Comparison of ENCODE assay signal across 8 mouse cellular contexts in genomic region chr17:86754806-86755571, GRCm38 (mm10). TPM values are rescaled to one million over a fixed set of nuclear protein-coding genes. Genes with fewer than 3 reads are reported as not detected.
DNase-seq lines count a peak whose midpoint lies in the region; ATAC-seq and TF ChIP-seq lines count a peak whose summit lies in the region.

No protein-coding gene starts in this region.

- TF ChIP-seq CTCF in spleen, adult 2 months (IDR thresholded peaks at IDR 0.05; ENCODE audit: extremely low read depth, insufficient read depth, insufficient read length, insufficient replicate concordance) = no peak
- TF ChIP-seq CTCF in midbrain, postnatal 0 days (IDR thresholded peaks at IDR 0.05) = no peak

- peak overlapping the region; percentile 94 for H3K4me2 ChIP-seq in limb, embryonic 14.5 days (replicated peaks; ENCODE audit: low read depth, low read length, severe bottlenecking)
- H3K4me2 ChIP-seq in midbrain, postnatal 0 days (ENCODE audit: low read depth, low read length, poor library complexity, severe bottlenecking) = peak overlapping the region; percentile 93

- H3K36me3 ChIP-seq in spleen, adult 2 months (ENCODE audit: control insufficient read depth, insufficient read depth, low read length) = no peaks in the 10 kb centered on the region
- H3K36me3 ChIP-seq in forebrain, embryonic 10.5 days (replicated peaks) = no peaks in the 10 kb centered on the region
- no peaks in the 10 kb centered on the region for H3K36me3 ChIP-seq in limb, embryonic 14.5 days (ENCODE audit: control insufficient read depth, insufficient read depth, low read length)
- H3K36me3 ChIP-seq in midbrain, postnatal 0 days (ENCODE audit: insufficient read depth, low read length) = no peaks in the 10 kb centered on the region

- DNase-seq in spleen, adult 2 months (ENCODE audit: low read depth in 1 of 2, low spot score in 2 of 2) = no peak
- DNase-seq in spleen, postnatal 4 days (ENCODE audit: low spot score in 2 of 2) = no peak
- peak; percentile 41 for DNase-seq in forebrain, embryonic 10.5 days (ENCODE audit: extremely low spot score, low spot score)
- DNase-seq in heart, postnatal 25 days (ENCODE audit: low spot score) = peak; percentile 27
- DNase-seq in limb, embryonic 14.5 days (ENCODE audit: low spot score) = no peak
- DNase-seq in midbrain, postnatal 0 days (ENCODE audit: low spot score) = no peak
- DNase-seq in thymus, postnatal 36 days = peak; percentile 23 to 32
- no peak for DNase-seq in Muller cell, postnatal 12 days (ENCODE audit: inconsistent ontology term)

- H3K9ac ChIP-seq in limb, embryonic 14.5 days (ENCODE audit: low read depth, low read length, severe bottlenecking) = peak overlapping the region; percentile 48; the same call in 1 of the 2 replicates
- H3K9ac ChIP-seq in midbrain, postnatal 0 days (replicated peaks; ENCODE audit: low read length, poor library complexity, severe bottlenecking) = peak overlapping the region; percentile 33

- no peaks in the 10 kb centered on the region for H3K9me3 ChIP-seq in forebrain, embryonic 10.5 days
- no peaks in the 10 kb centered on the region for H3K9me3 ChIP-seq in limb, embryonic 14.5 days (ENCODE audit: control insufficient read depth, low read length)
- no peaks in the 10 kb centered on the region for H3K9me3 ChIP-seq in midbrain, postnatal 0 days (ENCODE audit: low read length)

- peaks cover 7% of the 10 kb centered on the region for H3K4me1 ChIP-seq in spleen, adult 2 months (ENCODE audit: control insufficient read depth, insufficient read depth, insufficient read length)
- H3K4me1 ChIP-seq in forebrain, embryonic 10.5 days = peaks cover 27% of the 10 kb centered on the region
- peaks cover 16% of the 10 kb centered on the region for H3K4me1 ChIP-seq in limb, embryonic 14.5 days (ENCODE audit: control insufficient read depth, insufficient read depth, low read length)
- peaks cover 10% of the 10 kb centered on the region; the same call in 1 of the 2 replicates for H3K4me1 ChIP-seq in midbrain, postnatal 0 days (ENCODE audit: insufficient read depth, low read length)

- no peak for TF ChIP-seq POLR2A in spleen, adult 2 months (IDR thresholded peaks at IDR 0.05; ENCODE audit: low read depth, low read length)
- TF ChIP-seq POLR2A in limb, embryonic 14.5 days (IDR thresholded peaks at IDR 0.05; ENCODE audit: borderline replicate concordance, extremely low read depth, insufficient read depth, insufficient read length) = no peak

- intact Hi-C loops in heart, postnatal 25 days (cut with DNase I) = loop anchor here (1.0 to 10.0 kb wide), 7 partner anchors 14 to 258 kb away; no protein-coding TSS in a partner anchor

- WGBS in spleen, adult 2 months = 5% methylated on average over 52 of the region's 52 CpGs
- WGBS in forebrain, embryonic 10.5 days = 1% methylated on average over 52 of the region's 52 CpGs
- 3% methylated on average over 51 of the region's 52 CpGs for WGBS in limb, embryonic 14.5 days
- 2% methylated on average over 52 of the region's 52 CpGs for WGBS in midbrain, postnatal 0 days

- peaks cover 18% of the 10 kb centered on the region for H3K27me3 ChIP-seq in spleen, adult 2 months (ENCODE audit: control insufficient read depth, insufficient read depth, low read length)
- peaks cover 77% of the 10 kb centered on the region for H3K27me3 ChIP-seq in forebrain, embryonic 10.5 days (ENCODE audit: poor library complexity, severe bottlenecking)
- H3K27me3 ChIP-seq in limb, embryonic 14.5 days (ENCODE audit: control insufficient read depth, insufficient read depth, low read length) = peaks cover 48% of the 10 kb centered on the region
- peaks cover 39% of the 10 kb centered on the region for H3K27me3 ChIP-seq in midbrain, postnatal 0 days (ENCODE audit: insufficient read depth, low read length)

- peak overlapping the region; percentile 52 for H3K27ac ChIP-seq in spleen, adult 2 months (ENCODE audit: insufficient read depth, low read length)
- no peak overlapping the region for H3K27ac ChIP-seq in forebrain, embryonic 10.5 days
- H3K27ac ChIP-seq in limb, embryonic 14.5 days (replicated peaks; ENCODE audit: low read depth, low read length) = no peak overlapping the region
- no peak overlapping the region for H3K27ac ChIP-seq in midbrain, postnatal 0 days (ENCODE audit: low read depth, low read length)

- H3K4me3 ChIP-seq in spleen, adult 2 months (ENCODE audit: extremely low read depth, insufficient read depth, insufficient read length) = peak overlapping the region; percentile 75
- H3K4me3 ChIP-seq in forebrain, embryonic 10.5 days = peak overlapping the region; percentile 65
- peak overlapping the region; percentile 61 for H3K4me3 ChIP-seq in limb, embryonic 14.5 days (replicated peaks; ENCODE audit: low read length)
- peak overlapping the region; percentile 47 for H3K4me3 ChIP-seq in midbrain, postnatal 0 days (ENCODE audit: low read depth, low read length)

- no peak for ATAC-seq in limb, embryonic 14.5 days (ENCODE audit: low FRiP score, low read depth)
- no peak for ATAC-seq in midbrain, postnatal 0 days (ENCODE audit: low FRiP score)

RNA-seq across cellular contexts. Expression of gene Epas1, which starts 1.5 kb away (rescaled TPM):
- 39.8 and 40.1 TPM in 2 replicates for polyA plus RNA-seq in spleen, adult 2 months (2012; rRNA removed)
- polyA plus RNA-seq in forebrain, embryonic 10.5 days (2016; fragmentation: Nextera tagmentation; extraction: Ambion mirVana) = 1.9 TPM in 2 replicates
- total RNA-seq in heart, postnatal 25 days (2021) = 100 to 1,000 TPM; 235 to 266 TPM
- 11.4 and 13.2 TPM in 2 replicates for polyA plus RNA-seq in limb, embryonic 14.5 days (2012; rRNA removed)
- polyA plus RNA-seq in limb, embryonic 14.5 days (2014; fragmentation: Nextera tagmentation; extraction: Ambion mirVana) = 8.3 and 8.7 TPM in 2 replicates
- 17.5 and 21.5 TPM in 2 replicates for total RNA-seq in midbrain, postnatal 0 days (2014; rRNA removed)
- 6.0 and 6.3 TPM in 2 replicates for polyA plus RNA-seq in midbrain, postnatal 0 days (2015; fragmentation: Nextera tagmentation; extraction: Ambion mirVana)

Comparison
In these comparisons a context has a peak if more than half of its experiments do, and no peak if none do; other contexts are left out.
1. DNase-seq: peak in forebrain, embryonic 10.5 days (single experiment), heart, postnatal 25 days (single experiment) and thymus, postnatal 36 days (2 of 2); none in spleen, adult 2 months (0 of 2), spleen, postnatal 4 days (0 of 2), limb, embryonic 14.5 days (single experiment), midbrain, postnatal 0 days (single experiment) and Muller cell, postnatal 12 days (single experiment).
2. Peak in every context shown above with its lines, with median percentiles within 50 percentile points of each other: H3K4me3 ChIP-seq.